In the genomic region with DNA sequence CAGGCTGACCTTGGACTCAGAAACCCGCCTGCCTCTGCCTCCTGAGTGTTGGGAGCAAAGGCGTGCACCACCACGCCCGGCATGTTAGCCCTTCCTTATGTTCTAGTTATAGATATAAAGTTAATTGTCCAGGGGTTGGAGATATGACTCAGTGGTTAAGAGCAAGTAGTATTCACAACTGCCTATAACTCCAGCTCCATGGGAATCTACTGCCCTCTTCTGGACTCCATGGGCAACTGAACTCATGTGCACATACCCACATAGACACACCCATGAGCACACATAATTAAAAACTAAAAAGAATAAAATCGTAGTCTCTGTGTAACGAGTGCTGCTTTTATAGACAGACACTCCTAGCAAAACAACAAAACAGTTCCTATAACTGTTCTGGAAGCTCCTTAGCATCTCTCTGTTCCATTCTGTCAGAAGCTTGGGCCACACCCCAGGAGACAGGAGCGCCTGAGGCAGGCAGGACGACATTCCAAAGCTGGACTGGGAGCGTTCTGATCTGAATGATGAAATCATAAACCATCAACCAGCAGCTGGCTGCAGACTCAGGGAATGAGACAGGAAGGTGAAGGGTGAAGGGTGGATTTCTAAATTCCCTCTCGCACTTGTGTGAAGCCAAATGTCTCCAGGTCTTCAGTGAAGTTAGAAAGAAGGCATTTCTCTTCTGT, we compare ENCODE assay signal across 19 mouse cellular contexts.
DNase-seq lines count a peak whose midpoint lies in the region; ATAC-seq and TF ChIP-seq lines count a peak whose summit lies in the region.
"Had no signal": no experiment of that assay in that cellular context is flagged by ENCODE, and none has a peak within 500 bp of the region (broad histone marks: within the 10 kb centered on the region; RNA-seq: fewer than 3 reads in every experiment).

No protein-coding gene starts in this region.

- TF ChIP-seq CTCF in liver, postnatal 0 days (IDR thresholded peaks at IDR 0.05; ENCODE audit: low read depth) = peak; percentile 42
- TF ChIP-seq CTCF in CH12.LX (conservative IDR thresholded peaks at IDR 0.05 in 1 of 2, IDR thresholded peaks at IDR 0.05 in 1 of 2; ENCODE audit: low read depth in 2 of 2, low read length in 2 of 2) = peak in 1 of 2 experiments; percentile 29; a peak in 1 of 4 replicates

- H3K4me3 ChIP-seq in liver, postnatal 0 days (ENCODE audit: low read depth, low read length) = no peak overlapping the region
- H3K4me3 ChIP-seq in liver, embryonic 12.5 days = no peak overlapping the region
- H3K4me3 ChIP-seq in CH12.LX (replicated peaks in 1 of 3; ENCODE audit: low read depth in 2 of 3, low read length in 2 of 3, poor library complexity in 1 of 3) = no peak overlapping the region
- H3K4me3 ChIP-seq: heart, embryonic 12.5 days had no signal

- TF ChIP-seq POLR2A in CH12.LX (IDR thresholded peaks at IDR 0.05; ENCODE audit: low read depth, low read length) = no peak

- ATAC-seq in liver, postnatal 0 days = no peak
- ATAC-seq in liver, embryonic 12.5 days = no peak
- no peak for ATAC-seq in frontal cortex, adult (ENCODE audit: low TSS enrichment)
- ATAC-seq: forebrain, embryonic 14.5 days; inflammation-experienced regulatory T-cells, adult 6 months; midbrain, embryonic 16.5 days had no signal

- H3K9me3 ChIP-seq in liver, postnatal 0 days (ENCODE audit: low read length) = no peaks in the 10 kb centered on the region
- no peaks in the 10 kb centered on the region for H3K9me3 ChIP-seq in liver, embryonic 12.5 days (replicated peaks)
- peaks cover 2% of the 10 kb centered on the region for H3K9me3 ChIP-seq in CH12.LX (replicated peaks; ENCODE audit: low read length)
- H3K9me3 ChIP-seq: heart, embryonic 12.5 days had no signal

- no peak overlapping the region for H3K27ac ChIP-seq in liver, postnatal 0 days (ENCODE audit: low read depth)
- no peak overlapping the region for H3K27ac ChIP-seq in liver, embryonic 12.5 days
- H3K27ac ChIP-seq in CH12.LX (ENCODE audit: insufficient read depth, low read depth) = no peak overlapping the region
- H3K27ac ChIP-seq: kidney, postnatal 0 days; macrophage had no signal

- H3K27me3 ChIP-seq in liver, postnatal 0 days (ENCODE audit: insufficient read depth, low read length) = no peaks in the 10 kb centered on the region
- H3K27me3 ChIP-seq in liver, embryonic 12.5 days (replicated peaks) = no peaks in the 10 kb centered on the region
- H3K27me3 ChIP-seq in CH12.LX (replicated peaks) = no peaks in the 10 kb centered on the region
- no peaks in the 10 kb centered on the region for H3K27me3 ChIP-seq in splenic B cell, adult 2 months (ENCODE audit: control insufficient read depth, insufficient read depth, low read length, poor library complexity, severe bottlenecking)
- H3K27me3 ChIP-seq: heart, embryonic 12.5 days had no signal

- in situ Hi-C loops in CH12.LX (cut with MboI; ENCODE audit: low pct_ligation_motif_present, low pct_unique_long_range_greater_than_20kb, low sequenced_read_pairs) = no loop called here

- no peak overlapping the region for H3K9ac ChIP-seq in liver, postnatal 0 days (replicated peaks)
- H3K9ac ChIP-seq in liver, embryonic 12.5 days = no peak overlapping the region
- H3K9ac ChIP-seq in CH12.LX (ENCODE audit: insufficient read depth, low read depth) = no peak overlapping the region
- H3K9ac ChIP-seq: heart, embryonic 12.5 days had no signal

- DNase-seq in liver, postnatal 0 days = no peak
- no peak for DNase-seq in CH12.LX (ENCODE audit: extremely low read depth)
- DNase-seq in R1 (ENCODE audit: low read depth, low spot score) = peak; percentile 73
- peak; percentile 27 for DNase-seq in splenic B cell, adult 2 months (ENCODE audit: low read depth, low spot score)
- DNase-seq in left cerebral cortex, adult 8-10 months (ENCODE audit: low spot score in 2 of 2) = no peak
- DNase-seq: adrenal gland, postnatal 36 days; cerebellum, postnatal 10 days; gastrocnemius, postnatal 10 days; heart, postnatal 4 days; right cerebral cortex, postnatal 25 days; thymus, adult 18-20 months had no signal

- TF ChIP-seq RAD21 in CH12.LX (IDR thresholded peaks at IDR 0.05; ENCODE audit: low read depth, low read length) = peak; percentile 20

- WGBS in liver, postnatal 0 days (ENCODE audit: insufficient replicate concordance) = 80% methylated on average over 10 of the region's 10 CpGs
- 85% methylated on average over 10 of the region's 10 CpGs for WGBS in liver, embryonic 12.5 days (ENCODE audit: insufficient replicate concordance)

- no peaks in the 10 kb centered on the region for H3K36me3 ChIP-seq in liver, postnatal 0 days (replicated peaks; ENCODE audit: insufficient read depth, low read length)
- H3K36me3 ChIP-seq in liver, embryonic 12.5 days = no peaks in the 10 kb centered on the region
- no peaks in the 10 kb centered on the region for H3K36me3 ChIP-seq in CH12.LX (replicated peaks in 1 of 2; ENCODE audit: control insufficient read depth in 1 of 2, insufficient read depth in 1 of 2, low read length in 1 of 2)
- no peaks in the 10 kb centered on the region for H3K36me3 ChIP-seq in splenic B cell, adult 2 months (ENCODE audit: control insufficient read depth, insufficient read depth, low read length, poor library complexity, severe bottlenecking)
- H3K36me3 ChIP-seq: heart, embryonic 12.5 days had no signal

- H3K79me2 ChIP-seq in CH12.LX (replicated peaks; ENCODE audit: control insufficient read depth, extremely low read depth, insufficient read depth, poor library complexity, severe bottlenecking) = no peaks in the 10 kb centered on the region

- TF ChIP-seq EP300 in liver, postnatal 0 days (IDR thresholded peaks at IDR 0.05; ENCODE audit: low read depth) = no peak
- TF ChIP-seq EP300 in CH12.LX (IDR thresholded peaks at IDR 0.05; ENCODE audit: low read length) = no peak

- peaks cover 3% of the 10 kb centered on the region; the same call in 1 of the 2 replicates for H3K4me1 ChIP-seq in liver, postnatal 0 days (ENCODE audit: insufficient read depth)
- H3K4me1 ChIP-seq in liver, embryonic 12.5 days = peaks cover 14% of the 10 kb centered on the region
- H3K4me1 ChIP-seq in CH12.LX (ENCODE audit: control insufficient read depth in 1 of 2, insufficient read depth in 2 of 2) = peaks cover under 1 to 2% of the 10 kb centered on the region in 2 experiments; a peak in 3 of 4 replicates

- dilution Hi-C loops in CH12.LX (cut with MboI; ENCODE audit: extremely low pct_ligation_motif_present, extremely low pct_unique_long_range_greater_than_20kb, low sequenced_read_pairs) = no loop called here

- no peak overlapping the region for H3K4me2 ChIP-seq in liver, postnatal 0 days (ENCODE audit: low read depth, low read length)
- no peak overlapping the region for H3K4me2 ChIP-seq in liver, embryonic 12.5 days
- H3K4me2 ChIP-seq in CH12.LX (ENCODE audit: insufficient read depth, low read depth, poor library complexity, severe bottlenecking) = no peak overlapping the region
- H3K4me2 ChIP-seq: heart, embryonic 12.5 days had no signal

TF ChIP-seq in CH12.LX, 34 proteins besides CTCF, POLR2A, EP300 and RAD21:
- TF ChIP-seq PAX5 (IDR thresholded peaks at IDR 0.05; ENCODE audit: low read length) (no peak), UBTF (IDR thresholded peaks at IDR 0.05; ENCODE audit: low read depth, low read length) (no peak), CHD2 (IDR thresholded peaks at IDR 0.05; ENCODE audit: low read length) (no peak)
TF ChIP-seq in CH12.LX: peak in this region for 0.

Comparison
In these comparisons a context has a peak if more than half of its experiments do, and no peak if none do; other contexts are left out.
1. DNase-seq: peak in R1 (single experiment) and splenic B cell, adult 2 months (single experiment); none in liver, postnatal 0 days (single experiment), CH12.LX (single experiment) and left cerebral cortex, adult 8-10 months (0 of 2).